In the genomic region with DNA sequence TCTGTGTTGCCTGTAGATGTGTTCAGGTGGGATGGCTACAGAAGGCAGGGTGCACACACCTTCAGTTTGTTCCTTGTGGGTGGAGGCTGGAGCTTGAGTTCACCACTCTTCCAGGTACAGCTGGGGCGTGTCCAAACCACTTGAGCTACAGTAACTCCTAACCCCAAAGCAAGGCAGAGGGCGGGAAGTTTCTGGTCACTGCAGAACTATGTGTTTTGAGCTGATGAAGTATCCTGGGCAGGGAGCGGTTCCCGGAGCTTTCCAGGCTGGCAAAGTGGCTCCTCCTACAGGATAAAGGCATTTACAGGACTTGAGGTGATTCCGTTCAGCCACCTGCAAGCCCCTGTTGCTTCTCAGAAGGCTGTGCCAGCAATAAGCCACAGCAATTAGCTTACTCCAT, we compare ENCODE assay signal across 15 mouse cellular contexts. TPM values are rescaled to one million over a fixed set of nuclear protein-coding genes. Genes with fewer than 3 reads are reported as not detected.
A peak's percentile ranks its signal among the peaks of the same experiment; 100 is the strongest.
DNase-seq lines count a peak whose midpoint lies in the region; ATAC-seq and TF ChIP-seq lines count a peak whose summit lies in the region.
"Had no signal": no experiment of that assay in that cellular context is flagged by ENCODE, and none has a peak within 500 bp of the region (broad histone marks: within the 10 kb centered on the region; RNA-seq: fewer than 3 reads in every experiment).

No protein-coding gene starts in this region.

- WGBS in heart, embryonic 10.5 days = 64% methylated on average over 5 of the region's 5 CpGs
- WGBS in liver, embryonic 12.5 days (ENCODE audit: insufficient replicate concordance) = 68% methylated on average over 5 of the region's 5 CpGs
- 70% methylated on average over 5 of the region's 5 CpGs for WGBS in liver, postnatal 0 days (ENCODE audit: insufficient replicate concordance)
- 48% methylated on average over 5 of the region's 5 CpGs for WGBS in lung, postnatal 0 days
- WGBS in stomach, postnatal 0 days = 53% methylated on average over 5 of the region's 5 CpGs

- TF ChIP-seq EP300 in liver, postnatal 0 days (IDR thresholded peaks at IDR 0.05; ENCODE audit: low read depth) = no peak
- TF ChIP-seq EP300 in lung, postnatal 0 days (IDR thresholded peaks at IDR 0.05) = no peak
- TF ChIP-seq EP300 in stomach, postnatal 0 days (optimal IDR thresholded peaks at IDR 0.05) = no peak

- no peak overlapping the region for H3K4me2 ChIP-seq in liver, embryonic 12.5 days
- H3K4me2 ChIP-seq in liver, postnatal 0 days (ENCODE audit: low read depth, low read length) = no peak overlapping the region
- no peak overlapping the region for H3K4me2 ChIP-seq in lung, postnatal 0 days (replicated peaks; ENCODE audit: low read depth, low read length)
- no peak overlapping the region for H3K4me2 ChIP-seq in stomach, postnatal 0 days (replicated peaks; ENCODE audit: low read depth)
- H3K4me2 ChIP-seq: forebrain, embryonic 12.5 days; hindbrain, embryonic 15.5 days had no signal

- no peak for TF ChIP-seq CTCF in liver, postnatal 0 days (IDR thresholded peaks at IDR 0.05; ENCODE audit: low read depth)
- TF ChIP-seq CTCF in lung, postnatal 0 days (IDR thresholded peaks at IDR 0.05) = peak; percentile 32; the same call in 1 of the 2 replicates
- peak; percentile 35; the same call in 1 of the 2 replicates for TF ChIP-seq CTCF in stomach, postnatal 0 days (IDR thresholded peaks at IDR 0.05; ENCODE audit: low read depth)

- no peaks in the 10 kb centered on the region for H3K27me3 ChIP-seq in heart, embryonic 10.5 days (ENCODE audit: insufficient read depth, poor library complexity, severe bottlenecking)
- H3K27me3 ChIP-seq in liver, embryonic 12.5 days (replicated peaks) = no peaks in the 10 kb centered on the region
- no peaks in the 10 kb centered on the region for H3K27me3 ChIP-seq in liver, postnatal 0 days (ENCODE audit: insufficient read depth, low read length)
- no peaks in the 10 kb centered on the region for H3K27me3 ChIP-seq in lung, postnatal 0 days (replicated peaks; ENCODE audit: insufficient read depth, low read length)
- H3K27me3 ChIP-seq in stomach, postnatal 0 days (ENCODE audit: control insufficient read depth, insufficient read depth, low read length) = no peaks in the 10 kb centered on the region
- H3K27me3 ChIP-seq: forebrain, embryonic 12.5 days; hindbrain, embryonic 15.5 days had no signal

- no peak for DNase-seq in heart, embryonic 10.5 days (ENCODE audit: low spot score)
- DNase-seq in heart, adult 8-10 months (ENCODE audit: low spot score) = no peak
- no peak for DNase-seq in liver, postnatal 0 days
- peak; percentile 76 for DNase-seq in lung, postnatal 0 days (ENCODE audit: low spot score)
- peak; percentile 59 for DNase-seq in stomach, postnatal 0 days (ENCODE audit: low spot score)
- DNase-seq in cerebellum, adult 9-11 months = no peak
- DNase-seq in thymus, postnatal 10 days (ENCODE audit: low spot score in 2 of 2) = no peak
- DNase-seq: cerebellum, adult 11 months; heart, adult 11 months; liver; thymus, postnatal 14 days had no signal

- no peaks in the 10 kb centered on the region for H3K9me3 ChIP-seq in heart, embryonic 10.5 days
- no peaks in the 10 kb centered on the region for H3K9me3 ChIP-seq in liver, embryonic 12.5 days (replicated peaks)
- H3K9me3 ChIP-seq in liver, postnatal 0 days (ENCODE audit: low read length) = no peaks in the 10 kb centered on the region
- H3K9me3 ChIP-seq in lung, postnatal 0 days (ENCODE audit: low read length) = no peaks in the 10 kb centered on the region
- no peaks in the 10 kb centered on the region for H3K9me3 ChIP-seq in stomach, postnatal 0 days (ENCODE audit: control insufficient read depth, low read length)
- H3K9me3 ChIP-seq: forebrain, embryonic 12.5 days; hindbrain, embryonic 15.5 days had no signal

- H3K27ac ChIP-seq in heart, embryonic 10.5 days = peak overlapping the region; percentile 17; the same call in 1 of the 2 replicates
- no peak overlapping the region for H3K27ac ChIP-seq in liver, embryonic 12.5 days
- no peak overlapping the region for H3K27ac ChIP-seq in liver, postnatal 0 days (ENCODE audit: low read depth)
- peak overlapping the region; percentile 57 for H3K27ac ChIP-seq in lung, postnatal 0 days (ENCODE audit: low read length)
- peak overlapping the region; percentile 58 for H3K27ac ChIP-seq in stomach, postnatal 0 days (replicated peaks)
- H3K27ac ChIP-seq: forebrain, embryonic 12.5 days; hindbrain, embryonic 15.5 days; kidney, postnatal 0 days had no signal

- H3K4me1 ChIP-seq in heart, embryonic 10.5 days = peaks cover 20% of the 10 kb centered on the region
- H3K4me1 ChIP-seq in liver, embryonic 12.5 days = peaks cover 35% of the 10 kb centered on the region
- no peaks in the 10 kb centered on the region for H3K4me1 ChIP-seq in liver, postnatal 0 days (ENCODE audit: insufficient read depth)
- no peaks in the 10 kb centered on the region for H3K4me1 ChIP-seq in lung, postnatal 0 days (ENCODE audit: insufficient read depth, low read depth, low read length)
- no peaks in the 10 kb centered on the region for H3K4me1 ChIP-seq in stomach, postnatal 0 days (replicated peaks; ENCODE audit: control insufficient read depth, insufficient read depth)
- H3K4me1 ChIP-seq: forebrain, embryonic 12.5 days; hindbrain, embryonic 15.5 days had no signal

- H3K36me3 ChIP-seq in heart, embryonic 10.5 days = peaks cover 50% of the 10 kb centered on the region
- peaks cover 52% of the 10 kb centered on the region for H3K36me3 ChIP-seq in liver, embryonic 12.5 days
- H3K36me3 ChIP-seq in liver, postnatal 0 days (replicated peaks; ENCODE audit: insufficient read depth, low read length) = peaks cover 41% of the 10 kb centered on the region
- peaks cover 19% of the 10 kb centered on the region for H3K36me3 ChIP-seq in lung, postnatal 0 days (ENCODE audit: insufficient read depth, low read length)
- H3K36me3 ChIP-seq in stomach, postnatal 0 days (ENCODE audit: control insufficient read depth, insufficient read depth, low read length) = peaks cover 20% of the 10 kb centered on the region

- ATAC-seq in liver, embryonic 12.5 days = peak; percentile 21; the same call in 1 of the 2 replicates
- ATAC-seq in liver, postnatal 0 days = no peak
- ATAC-seq in lung, postnatal 0 days = peak; percentile 87
- peak; percentile 69 for ATAC-seq in stomach, postnatal 0 days (ENCODE audit: low FRiP score, low TSS enrichment)

- no peak overlapping the region for H3K9ac ChIP-seq in liver, embryonic 12.5 days
- no peak overlapping the region for H3K9ac ChIP-seq in liver, postnatal 0 days (replicated peaks)
- 0 out of 2 replicates have a peak overlapping the region, but pooled peaks have one; percentile 2 for H3K9ac ChIP-seq in lung, postnatal 0 days (replicated peaks; ENCODE audit: low read depth)
- H3K9ac ChIP-seq in stomach, postnatal 0 days (ENCODE audit: low read length) = no peak overlapping the region
- H3K9ac ChIP-seq: forebrain, embryonic 12.5 days; hindbrain, embryonic 15.5 days had no signal

- no peak overlapping the region for H3K4me3 ChIP-seq in heart, embryonic 10.5 days
- no peak overlapping the region for H3K4me3 ChIP-seq in liver, embryonic 12.5 days
- H3K4me3 ChIP-seq in liver, postnatal 0 days (ENCODE audit: low read depth, low read length) = no peak overlapping the region
- H3K4me3 ChIP-seq in lung, postnatal 0 days (ENCODE audit: low read depth, low read length) = no peak overlapping the region
- no peak overlapping the region for H3K4me3 ChIP-seq in stomach, postnatal 0 days (ENCODE audit: low read depth, low read length)
- H3K4me3 ChIP-seq: forebrain, embryonic 12.5 days; hindbrain, embryonic 15.5 days had no signal

RNA-seq across cellular contexts. Expression of a gene that starts 9.6 kb away (rescaled TPM):
- polyA plus RNA-seq in heart, embryonic 10.5 days (2016; fragmentation: Nextera tagmentation; extraction: Ambion mirVana) = 0.11 and 0.35 TPM in 2 replicates
- total RNA-seq in heart, adult 8-10 months (2022) = 1 to 10 TPM; 1.2 to 1.9 (median 1.3) TPM
- 0.77 and 0.94 TPM in 2 replicates for polyA plus RNA-seq in liver, embryonic 12.5 days (2016; fragmentation: Nextera tagmentation; extraction: Ambion mirVana)
- 1.0 and 1.3 TPM in 2 replicates for polyA plus RNA-seq in liver, postnatal 0 days (2015; fragmentation: Nextera tagmentation; extraction: Ambion mirVana)
- 2.1 and 2.5 TPM in 2 replicates for polyA plus RNA-seq in lung, postnatal 0 days (2015; fragmentation: Nextera tagmentation; extraction: Ambion mirVana)
- 0.88 and 0.90 TPM in 2 replicates for polyA plus RNA-seq in stomach, postnatal 0 days (2015; fragmentation: Nextera tagmentation; extraction: Ambion mirVana)

RNA-seq across cellular contexts. Expression of a gene that starts 18.9 kb away (rescaled TPM):
- polyA plus RNA-seq in heart, embryonic 10.5 days (2016; fragmentation: Nextera tagmentation; extraction: Ambion mirVana) = 143 and 194 TPM in 2 replicates
- total RNA-seq in heart, adult 8-10 months (2022) = 10 to 100 TPM; 50.4 to 67.2 (median 58.2) TPM
- 143 and 148 TPM in 2 replicates for polyA plus RNA-seq in liver, embryonic 12.5 days (2016; fragmentation: Nextera tagmentation; extraction: Ambion mirVana)
- polyA plus RNA-seq in liver, postnatal 0 days (2015; fragmentation: Nextera tagmentation; extraction: Ambion mirVana) = 70.7 and 71.5 TPM in 2 replicates
- polyA plus RNA-seq in lung, postnatal 0 days (2015; fragmentation: Nextera tagmentation; extraction: Ambion mirVana) = 157 and 182 TPM in 2 replicates
- polyA plus RNA-seq in stomach, postnatal 0 days (2015; fragmentation: Nextera tagmentation; extraction: Ambion mirVana) = 103 and 116 TPM in 2 replicates

RNA-seq across cellular contexts. Expression of a gene that starts 20.8 kb away (rescaled TPM):
- polyA plus RNA-seq in heart, embryonic 10.5 days (2016; fragmentation: Nextera tagmentation; extraction: Ambion mirVana) = 980 and 1,090 TPM in 2 replicates
- total RNA-seq in heart, adult 8-10 months (2022) = 100 to 1,000 TPM; 262 to 368 (median 320) TPM
- polyA plus RNA-seq in liver, embryonic 12.5 days (2016; fragmentation: Nextera tagmentation; extraction: Ambion mirVana) = 2,000 and 2,061 TPM in 2 replicates
- 935 and 945 TPM in 2 replicates for polyA plus RNA-seq in liver, postnatal 0 days (2015; fragmentation: Nextera tagmentation; extraction: Ambion mirVana)
- 700 and 732 TPM in 2 replicates for polyA plus RNA-seq in lung, postnatal 0 days (2015; fragmentation: Nextera tagmentation; extraction: Ambion mirVana)
- polyA plus RNA-seq in stomach, postnatal 0 days (2015; fragmentation: Nextera tagmentation; extraction: Ambion mirVana) = 1,179 and 1,213 TPM in 2 replicates

RNA-seq across cellular contexts. Expression of a gene that starts 43.9 kb away (rescaled TPM):
- polyA plus RNA-seq in heart, embryonic 10.5 days (2016; fragmentation: Nextera tagmentation; extraction: Ambion mirVana) = 9.6 and 10.1 TPM in 2 replicates
- total RNA-seq in heart, adult 8-10 months (2022) = 1 to 10 TPM; 2.6 to 3.6 (median 3.0) TPM
- 9.3 and 10.6 TPM in 2 replicates for polyA plus RNA-seq in liver, embryonic 12.5 days (2016; fragmentation: Nextera tagmentation; extraction: Ambion mirVana)
- 7.3 and 8.7 TPM in 2 replicates for polyA plus RNA-seq in liver, postnatal 0 days (2015; fragmentation: Nextera tagmentation; extraction: Ambion mirVana)
- polyA plus RNA-seq in lung, postnatal 0 days (2015; fragmentation: Nextera tagmentation; extraction: Ambion mirVana) = 11.6 and 16.0 TPM in 2 replicates
- 7.6 and 8.2 TPM in 2 replicates for polyA plus RNA-seq in stomach, postnatal 0 days (2015; fragmentation: Nextera tagmentation; extraction: Ambion mirVana)

Comparison
In these comparisons a context has a peak if more than half of its experiments do, and no peak if none do; other contexts are left out.
1. DNase-seq: peak in lung, postnatal 0 days (single experiment) and stomach, postnatal 0 days (single experiment); none in heart, embryonic 10.5 days (single experiment), heart, adult 8-10 months (single experiment), liver, postnatal 0 days (single experiment), cerebellum, adult 9-11 months (single experiment) and thymus, postnatal 10 days (0 of 2).
2. H3K27ac ChIP-seq: peak in heart, embryonic 10.5 days (single experiment), lung, postnatal 0 days (single experiment) and stomach, postnatal 0 days (single experiment); none in liver, embryonic 12.5 days (single experiment) and liver, postnatal 0 days (single experiment).